Mouse (Mus musculus) MEL (cell line): ENCODE measurements around the gene Ube2cbp. TPM values are rescaled to one million over a fixed set of nuclear protein-coding genes. Genes with fewer than 3 reads are reported as not detected.

Source experiments
- DNase-seq: peaks from one replicate; pipeline ENCODE4 v3.0.0; 2011; ENCODE audit warnings: low read depth, low spot score
- H3K27ac ChIP-seq: 2 replicates; pipeline ENCODE4 v1.5.1; 2012; ENCODE audit warnings: low read depth, mild to moderate bottlenecking, control low read depth, low read length, moderate library complexity; ENCODE audit not compliant: control insufficient read depth
- H3K27me3 ChIP-seq, 2 experiments: fragments of 150-350 bp in 1 of 2; sonication (generic) in 1 of 2; 2 replicates each; pipeline ENCODE4 v1.6.1; 2012; ENCODE audit warnings: low read length in 2 of 2, mild to moderate bottlenecking in 2 of 2, improper control_type of control experiment in 1 of 2, moderate library complexity in 1 of 2; ENCODE audit not compliant: insufficient read depth in 2 of 2, control insufficient read depth in 1 of 2
- H3K36me3 ChIP-seq, 2 experiments: 2 replicates each; pipeline ENCODE4 v1.6.1; 2012 to 2014; ENCODE audit warnings: low read length in 2 of 2, improper control_type of control experiment in 1 of 2, inconsistent platforms in 1 of 2, mild to moderate bottlenecking in 1 of 2; ENCODE audit not compliant: insufficient read depth in 2 of 2, control insufficient read depth in 1 of 2
- H3K4me1 ChIP-seq, 2 experiments: fragments of 150-350 bp in 1 of 2; sonication (generic) in 1 of 2; 2 replicates each; pipeline ENCODE4 v1.6.1; 2012; ENCODE audit warnings: low read length in 2 of 2, improper control_type of control experiment in 1 of 2, mild to moderate bottlenecking in 1 of 2; ENCODE audit not compliant: insufficient read depth in 2 of 2, control insufficient read depth in 1 of 2
- H3K4me3 ChIP-seq, 2 experiments: fragments of 150-350 bp in 1 of 2; sonication (generic) in 1 of 2; 2 replicates each; pipeline ENCODE4 v1.5.1; 2012; ENCODE audit warnings: low read depth in 2 of 2, low read length in 2 of 2, mild to moderate bottlenecking in 2 of 2, moderate library complexity in 2 of 2, control low read depth in 1 of 2, improper control_type of control experiment in 1 of 2; ENCODE audit not compliant: control insufficient read depth in 1 of 2, insufficient read depth in 1 of 2
- H3K79me2 ChIP-seq: 2 replicates; pipeline ENCODE4 v1.6.1; 2012; ENCODE audit warnings: mild to moderate bottlenecking, low read length, moderate library complexity; ENCODE audit not compliant: control insufficient read depth, poor library complexity, insufficient read depth
- H3K9ac ChIP-seq: 2 replicates; pipeline ENCODE4 v1.6.1; 2012; ENCODE audit warnings: low read depth, mild to moderate bottlenecking, control low read depth, low read length, moderate library complexity; ENCODE audit not compliant: control insufficient read depth, poor library complexity, severe bottlenecking
- H3K9me3 ChIP-seq: fragments of 150-350 bp; sonication (generic); replicated peaks from 2 replicates; pipeline ENCODE4 v1.6.1; 2012; ENCODE audit warnings: mild to moderate bottlenecking, low read length, improper control_type of control experiment, moderate library complexity; ENCODE audit not compliant: insufficient read depth
- CTCF ChIP-seq, 3 experiments: IDR thresholded peaks in 2 of 3; conservative IDR thresholded peaks in 1 of 3; 2 replicates each; pipeline ENCODE4 v1.5.1; 2011 to 2012; ENCODE audit warnings: low read length in 3 of 3, low read depth in 2 of 3, mild to moderate bottlenecking in 2 of 3, improper control_type of control experiment in 1 of 3, inconsistent platforms in 1 of 3, mixed read lengths in 1 of 3, moderate library complexity in 1 of 3; ENCODE audit not compliant: control insufficient read depth in 1 of 3, insufficient read depth in 1 of 3, poor library complexity in 1 of 3, severe bottlenecking in 1 of 3
- ELF1 ChIP-seq: IDR thresholded peaks from 2 replicates; pipeline ENCODE4 v1.6.1; 2014; ENCODE audit warnings: low read depth, mild to moderate bottlenecking, inconsistent platforms, low read length, improper control_type of control experiment, moderate library complexity
- EP300 ChIP-seq, 2 experiments: IDR thresholded peaks; 2 replicates each; pipeline ENCODE4 v1.6.1; 2011; ENCODE audit warnings: improper control_type of control experiment in 2 of 2, low read length in 2 of 2, low read depth in 1 of 2, mild to moderate bottlenecking in 1 of 2
- GATA1 ChIP-seq: IDR thresholded peaks from 2 replicates; pipeline ENCODE4 v1.6.1; 2011; ENCODE audit warnings: low read depth, low read length, improper control_type of control experiment
- KAT2A ChIP-seq: conservative IDR thresholded peaks from 2 replicates; pipeline ENCODE4 v1.6.1; 2012; ENCODE audit warnings: low read depth, low read length, improper control_type of control experiment, inconsistent platforms
- MEF2A ChIP-seq: IDR thresholded peaks from 2 replicates; pipeline ENCODE4 v1.6.1; 2014; ENCODE audit warnings: low read depth, mild to moderate bottlenecking, inconsistent platforms, low read length, improper control_type of control experiment; ENCODE audit not compliant: poor library complexity, insufficient replicate concordance, severe bottlenecking; ENCODE audit errors: extremely low read depth
- MYB ChIP-seq: IDR thresholded peaks from 2 replicates; pipeline ENCODE4 v1.6.1; 2011; ENCODE audit warnings: mild to moderate bottlenecking, low read depth, low read length, improper control_type of control experiment
- MYC ChIP-seq: IDR thresholded peaks from 2 replicates; pipeline ENCODE4 v1.6.1; 2011; ENCODE audit warnings: low read depth, mild to moderate bottlenecking, low read length, improper control_type of control experiment, moderate library complexity
- NRF1 ChIP-seq: IDR thresholded peaks from 2 replicates; pipeline ENCODE4 v1.6.1; 2014; ENCODE audit warnings: low read depth, mild to moderate bottlenecking, inconsistent platforms, low read length, improper control_type of control experiment, moderate library complexity; ENCODE audit not compliant: poor library complexity, insufficient read depth, severe bottlenecking
- POLR2A ChIP-seq, 2 experiments: IDR thresholded peaks; 2 replicates each; pipeline ENCODE4 v1.6.1; 2011 to 2012; ENCODE audit warnings: low read length in 2 of 2, mild to moderate bottlenecking in 2 of 2, control low read depth in 1 of 2, improper control_type of control experiment in 1 of 2, low read depth in 1 of 2, moderate library complexity in 1 of 2; ENCODE audit not compliant: control insufficient read depth in 1 of 2, insufficient read depth in 1 of 2, poor library complexity in 1 of 2
- POLR2AphosphoS5 ChIP-seq: IDR thresholded peaks from 2 replicates; pipeline ENCODE4 v1.6.1; 2012; ENCODE audit warnings: low read depth, borderline replicate concordance, mild to moderate bottlenecking, inconsistent platforms, low read length, moderate library complexity, mixed read lengths
- SIN3A ChIP-seq: IDR thresholded peaks from 2 replicates; pipeline ENCODE4 v1.6.1; 2012; ENCODE audit warnings: low read length, improper control_type of control experiment, inconsistent platforms
- TAL1 ChIP-seq: IDR thresholded peaks from 2 replicates; pipeline ENCODE4 v1.6.1; 2012; ENCODE audit warnings: mild to moderate bottlenecking, inconsistent platforms, low read length, moderate library complexity, mixed read lengths
- TCF12 ChIP-seq: IDR thresholded peaks from 2 replicates; pipeline ENCODE4 v1.6.1; 2014; ENCODE audit warnings: low read depth, mild to moderate bottlenecking, inconsistent platforms, low read length, improper control_type of control experiment, moderate library complexity
- ZKSCAN1 ChIP-seq: IDR thresholded peaks from 2 replicates; pipeline ENCODE4 v1.6.1; 2012; ENCODE audit warnings: low read depth, mild to moderate bottlenecking, inconsistent platforms, low read length, improper control_type of control experiment, moderate library complexity
- ZNF384 ChIP-seq: IDR thresholded peaks from 2 replicates; pipeline ENCODE4 v1.6.1; 2012; ENCODE audit warnings: low read depth, mild to moderate bottlenecking, inconsistent platforms, low read length, improper control_type of control experiment
- polyA plus RNA-seq, 2 experiments: library from polyadenylated mRNA; stranded (reverse) in 1 of 2; unstranded in 1 of 2; fragments of >175 nt in 1 of 2; fragments of >200 nt in 1 of 2; gene quantifications; 2 replicates each; pipeline versions ENCODE4 v1.2.1 to v1.2.4; 2012; ENCODE audit warnings: low replicate concordance in 2 of 2, low read depth in 1 of 2; ENCODE audit not compliant: insufficient read length in 2 of 2, insufficient read depth in 1 of 2, missing spikeins in 1 of 2
- total RNA-seq: library from RNA; depleted of rRNA; stranded (reverse); fragments of 300-350 nt; gene quantifications from 2 replicates; pipeline ENCODE4 v1.2.3, GENCODE M21; 2012

Gene Ube2cbp
- total and polyA plus RNA-seq, 3 experiments: 6.4 to 7.2 TPM; not detected in 1

DNA sequence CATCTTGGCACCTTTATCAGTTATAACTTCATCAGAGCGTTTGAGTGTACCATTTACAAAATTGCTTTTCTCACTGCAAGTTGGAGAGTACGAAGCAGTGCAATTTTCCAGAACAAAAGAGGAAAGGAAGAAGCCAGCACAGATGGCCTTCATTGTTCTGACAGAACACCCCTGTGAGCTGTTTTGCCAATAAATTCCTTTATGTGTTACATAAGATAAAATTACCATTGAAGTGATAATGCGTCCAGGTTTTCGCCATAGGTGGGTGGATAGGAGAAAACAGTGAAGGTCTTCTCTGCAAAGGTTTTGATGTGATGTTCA, 183.6 kb downstream of the Ube2cbp start:
- no peak overlapping the region for H3K27ac ChIP-seq
- no peaks in the 10 kb centered on the region for H3K79me2 ChIP-seq
- no peaks in the 10 kb centered on the region for H3K36me3 ChIP-seq
- no peaks in the 10 kb centered on the region; a peak in 1 of 4 replicates for H3K27me3 ChIP-seq
- DNase-seq: no peak
- H3K4me1 ChIP-seq: no peaks in the 10 kb centered on the region
- no peak overlapping the region for H3K4me3 ChIP-seq
- H3K9me3 ChIP-seq: no peaks in the 10 kb centered on the region
- H3K9ac ChIP-seq: no peak overlapping the region
- TF ChIP-seq POLR2A (IDR thresholded peaks at IDR 0.05; ENCODE audit: control insufficient read depth in 1 of 2, insufficient read depth in 1 of 2, low read depth in 1 of 2, low read length in 2 of 2, poor library complexity in 1 of 2): no peak
- TF ChIP-seq SIN3A: no peak
- no peak for TF ChIP-seq TAL1

DNA sequence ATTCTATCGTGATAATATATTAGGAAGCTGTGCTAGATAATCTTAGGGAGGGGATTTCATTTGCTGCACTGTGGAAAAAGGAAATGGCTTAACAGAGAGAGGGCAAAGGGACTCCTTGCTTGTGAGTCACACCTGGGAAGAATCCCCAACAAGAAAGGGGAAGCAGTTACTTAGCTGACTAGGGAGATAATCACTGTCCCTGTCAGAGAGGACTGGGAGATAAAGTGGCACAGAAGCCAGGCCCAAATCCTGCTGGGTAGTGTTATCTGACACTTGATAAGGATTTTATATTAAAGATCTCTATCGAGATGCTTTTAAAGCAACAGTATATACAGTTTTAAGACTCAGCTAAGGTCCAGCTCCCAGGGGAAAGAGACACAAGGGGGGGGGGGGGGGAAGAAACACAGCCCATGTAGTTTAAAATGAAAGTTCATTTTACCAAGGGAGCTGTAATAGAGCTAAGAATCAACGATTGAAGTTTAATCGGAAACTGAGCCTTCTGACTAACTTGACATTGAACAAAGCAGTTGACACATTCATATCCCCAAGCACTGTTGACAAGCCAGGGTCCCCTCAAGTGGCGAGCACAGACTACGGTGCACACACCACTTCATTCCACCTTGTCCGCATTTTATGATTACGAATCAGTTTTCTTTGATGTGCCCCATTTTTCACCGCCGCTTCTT, 184.1 kb downstream of the Ube2cbp start:
- H3K79me2 ChIP-seq: no peaks in the 10 kb centered on the region
- TF ChIP-seq TCF12: 0 out of 2 replicates have a peak, but pooled peaks have one; percentile 10
- TF ChIP-seq EP300 (IDR thresholded peaks at IDR 0.05; ENCODE audit: low read depth in 1 of 2, low read length in 2 of 2): peak in 1 of 2 experiments; percentile 50; a peak in 1 of 4 replicates
- peak; percentile 72 for TF ChIP-seq GATA1
- no peak for TF ChIP-seq CTCF (IDR thresholded peaks at IDR 0.05 in 2 of 3, conservative IDR thresholded peaks at IDR 0.05 in 1 of 3; ENCODE audit: control insufficient read depth in 1 of 3, insufficient read depth in 1 of 3, low read depth in 2 of 3, low read length in 3 of 3, poor library complexity in 1 of 3, severe bottlenecking in 1 of 3)
- peak; percentile 33 for DNase-seq
- H3K36me3 ChIP-seq: no peaks in the 10 kb centered on the region
- no peaks in the 10 kb centered on the region for H3K4me1 ChIP-seq
- no peak overlapping the region for H3K27ac ChIP-seq
- H3K27me3 ChIP-seq: no peaks in the 10 kb centered on the region; a peak in 1 of 4 replicates
- no peak overlapping the region for H3K4me3 ChIP-seq
- no peak overlapping the region for H3K9ac ChIP-seq
- no peaks in the 10 kb centered on the region for H3K9me3 ChIP-seq

DNA sequence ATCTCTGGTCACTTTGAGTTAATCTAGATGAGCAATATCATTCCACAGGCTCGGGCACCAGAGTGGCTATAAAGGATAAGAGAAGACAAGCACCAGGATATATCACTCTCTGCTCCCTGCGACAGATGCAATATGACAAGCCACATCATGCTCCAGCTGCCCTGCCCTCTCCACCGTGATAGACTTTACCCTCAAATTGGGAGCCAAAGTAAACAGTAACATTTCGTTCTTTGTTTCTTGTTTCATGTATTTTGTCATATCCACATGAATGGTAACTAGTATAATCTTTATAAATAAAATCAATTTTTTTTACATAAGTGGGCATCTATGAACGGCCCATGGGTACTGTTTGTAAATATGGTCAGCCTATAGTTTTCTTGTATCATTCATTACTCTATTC, 195.2 kb downstream of the Ube2cbp start:
- no peak for DNase-seq
- no peaks in the 10 kb centered on the region for H3K36me3 ChIP-seq
- no peaks in the 10 kb centered on the region for H3K4me1 ChIP-seq
- TF ChIP-seq POLR2A (IDR thresholded peaks at IDR 0.05; ENCODE audit: control insufficient read depth in 1 of 2, insufficient read depth in 1 of 2, low read depth in 1 of 2, low read length in 2 of 2, poor library complexity in 1 of 2) (no peak), NRF1 (no peak), MYB (no peak), MEF2A (no peak), ZNF384 (no peak), KAT2A (no peak), MYC (no peak), POLR2AphosphoS5 (no peak), ELF1 (no peak), TAL1 (no peak), ZKSCAN1 (no peak)
- TF ChIP-seq, all 39 proteins: peak for 0
- no peak overlapping the region for H3K9ac ChIP-seq
- no peak overlapping the region for H3K4me3 ChIP-seq
- no peaks in the 10 kb centered on the region for H3K9me3 ChIP-seq
- H3K79me2 ChIP-seq: no peaks in the 10 kb centered on the region
- no peaks in the 10 kb centered on the region; a peak in 1 of 4 replicates for H3K27me3 ChIP-seq
- H3K27ac ChIP-seq: no peak overlapping the region
